Mouse (Mus musculus): ENCODE results near the gene Defb28. TPM values are rescaled to one million over a fixed set of nuclear protein-coding genes. Genes with fewer than 3 reads are reported as not detected.

Defb28 gene
- total and polyA plus RNA-seq, 2 experiments from 2014 or later: not detected

DNA sequence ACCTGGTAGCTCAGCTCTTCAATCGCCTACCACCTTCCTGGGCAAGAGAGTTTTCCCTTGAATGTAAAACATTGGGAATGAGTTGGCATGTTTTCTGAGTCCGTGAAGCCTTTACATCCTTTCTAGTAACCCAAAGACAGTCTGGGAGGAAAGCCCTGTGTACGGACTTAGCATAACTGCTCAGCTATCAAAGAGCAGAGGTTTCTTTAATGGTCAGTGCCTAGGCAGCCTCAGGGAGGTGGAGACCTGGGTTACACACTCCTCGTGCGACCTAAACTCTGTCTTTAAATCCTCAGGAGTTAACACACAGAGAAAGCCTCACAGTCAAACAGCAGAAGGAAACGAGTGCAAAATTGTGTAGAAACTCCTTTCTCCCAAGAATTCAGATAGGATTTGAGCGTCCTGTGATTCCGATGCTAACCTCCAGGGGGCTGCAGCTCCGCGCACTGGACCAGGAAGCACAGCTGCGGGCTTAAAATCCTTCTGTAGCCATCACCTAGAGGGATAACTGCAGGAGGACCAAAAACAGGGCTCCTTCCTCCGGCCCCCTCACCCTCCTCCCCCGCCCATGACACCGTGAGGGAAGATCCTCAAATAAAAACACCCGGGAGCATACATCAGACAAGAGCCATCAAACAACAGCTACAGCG is 35.8 kb downstream of the Defb28 start:
- Histone ChIP-seq H3K4me3 (ENCODE audit: low read depth, low read length) (no peak overlapping the region), H3K9ac (no peak overlapping the region), H3K9me3 (ENCODE audit: low read length) (no peaks in the 10 kb centered on the region), H3K4me1 (ENCODE audit: insufficient read depth) (no peaks in the 10 kb centered on the region), H3K4me2 (ENCODE audit: low read depth) (peak overlapping the region; percentile 44), H3K36me3 (ENCODE audit: insufficient read depth) (no peaks in the 10 kb centered on the region), H3K27me3 (ENCODE audit: insufficient read depth, low read length) (no peaks in the 10 kb centered on the region), H3K27ac (ENCODE audit: low read depth, low read length) (no peak overlapping the region)
- WGBS: 12% methylated on average over 16 of the region's 16 CpGs
- peak; percentile 81 for DNase-seq
- ATAC-seq: peak; percentile 56
- peak; percentile 79 for TF ChIP-seq CTCF (IDR thresholded peaks at IDR 0.05; ENCODE audit: low read depth)

- no peak overlapping the region for H3K4me2 ChIP-seq (ENCODE audit: low read depth)
- H3K27me3 ChIP-seq (ENCODE audit: insufficient read depth, low read length): no peaks in the 10 kb centered on the region
- WGBS: 90% methylated on average over 7 of the region's 7 CpGs
- DNase-seq (no peak), ATAC-seq (no peak)
- H3K4me3 ChIP-seq (ENCODE audit: low read depth, low read length): no peak overlapping the region
- no peak overlapping the region for H3K27ac ChIP-seq (ENCODE audit: low read depth, low read length)
- H3K36me3 ChIP-seq (ENCODE audit: insufficient read depth): no peaks in the 10 kb centered on the region
- H3K9me3 ChIP-seq (ENCODE audit: low read length): no peaks in the 10 kb centered on the region
- H3K4me1 ChIP-seq (ENCODE audit: insufficient read depth): no peaks in the 10 kb centered on the region
- TF ChIP-seq CTCF (IDR thresholded peaks at IDR 0.05; ENCODE audit: low read depth): no peak
- H3K9ac ChIP-seq: no peak overlapping the region
Measured at GRCm38 (mm10) chr2:152556655-152557054, 38.6 kb downstream of the Defb28 start.

GRCm38 (mm10) chr2:152569038-152569437 is 51.0 kb downstream of the Defb28 start, which contains the start of gene Gm17416:
TSS of gene Gm17416 (plus strand) at chr2:152569338.
- H3K9ac ChIP-seq: no peak within 1 kb of the TSS
- no peaks in the 10 kb centered on the region for H3K27me3 ChIP-seq (ENCODE audit: insufficient read depth, low read length)
- H3K4me3 ChIP-seq (ENCODE audit: low read depth, low read length): no peak within 1 kb of the TSS
- H3K4me1 ChIP-seq (ENCODE audit: insufficient read depth): no peaks in the 10 kb centered on the region
- H3K36me3 ChIP-seq (ENCODE audit: insufficient read depth): no peaks in the 10 kb centered on the region
- ATAC-seq (no peak), DNase-seq (no peak)
- 75% methylated on average over 5 of the region's 5 CpGs for WGBS
- H3K9me3 ChIP-seq (ENCODE audit: low read length): no peaks in the 10 kb centered on the region
- H3K4me2 ChIP-seq (ENCODE audit: low read depth): no peak within 1 kb of the TSS
- H3K27ac ChIP-seq (ENCODE audit: low read depth, low read length): no peak within 1 kb of the TSS
- TF ChIP-seq CTCF (IDR thresholded peaks at IDR 0.05; ENCODE audit: low read depth): no peak

DNA sequence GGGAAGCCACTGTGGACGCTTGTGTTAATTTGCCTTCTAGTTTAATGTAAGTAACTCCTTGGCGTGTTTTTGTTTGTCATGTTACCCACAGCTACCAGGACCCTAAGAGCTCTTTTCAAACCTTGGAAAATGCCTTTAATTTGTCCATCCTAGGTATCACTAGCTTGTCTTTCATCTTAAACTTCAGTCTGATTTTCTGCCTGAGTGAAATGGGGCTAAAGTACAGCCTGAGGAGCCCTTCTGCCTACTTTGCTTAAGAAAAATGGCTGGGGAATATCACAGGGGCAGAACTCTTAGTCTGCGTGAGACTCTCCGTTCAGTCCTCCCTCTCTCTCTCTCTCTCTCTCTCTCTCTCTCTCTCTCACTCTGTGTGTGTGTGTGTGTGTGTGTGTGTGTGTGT is 51.8 kb downstream of the Defb28 start:
- H3K9me3 ChIP-seq (ENCODE audit: low read length): no peaks in the 10 kb centered on the region
- no peak overlapping the region for H3K4me2 ChIP-seq (ENCODE audit: low read depth)
- 77% methylated on average over 4 of the region's 4 CpGs for WGBS
- no peak overlapping the region for H3K27ac ChIP-seq (ENCODE audit: low read depth, low read length)
- H3K27me3 ChIP-seq (ENCODE audit: insufficient read depth, low read length): no peaks in the 10 kb centered on the region
- H3K4me1 ChIP-seq (ENCODE audit: insufficient read depth): no peaks in the 10 kb centered on the region
- no peak for ATAC-seq
- no peak for TF ChIP-seq CTCF (IDR thresholded peaks at IDR 0.05; ENCODE audit: low read depth)
- no peak overlapping the region for H3K4me3 ChIP-seq (ENCODE audit: low read depth, low read length)
- no peaks in the 10 kb centered on the region for H3K36me3 ChIP-seq (ENCODE audit: insufficient read depth)
- no peak overlapping the region for H3K9ac ChIP-seq
- DNase-seq: no peak

GRCm38 (mm10) chr2:152570313-152570712 is 52.3 kb downstream of the Defb28 start:
- H3K4me2 ChIP-seq (ENCODE audit: low read depth): no peak overlapping the region
- H3K4me3 ChIP-seq (ENCODE audit: low read depth, low read length): no peak overlapping the region
- no peaks in the 10 kb centered on the region for H3K4me1 ChIP-seq (ENCODE audit: insufficient read depth)
- no peak for TF ChIP-seq CTCF (IDR thresholded peaks at IDR 0.05; ENCODE audit: low read depth)
- DNase-seq: no peak
- no peak for ATAC-seq
- 81% methylated on average over 6 of the region's 6 CpGs for WGBS
- no peaks in the 10 kb centered on the region for H3K36me3 ChIP-seq (ENCODE audit: insufficient read depth)
- H3K27ac ChIP-seq (ENCODE audit: low read depth, low read length): no peak overlapping the region
- no peaks in the 10 kb centered on the region for H3K27me3 ChIP-seq (ENCODE audit: insufficient read depth, low read length)
- no peak overlapping the region for H3K9ac ChIP-seq
- H3K9me3 ChIP-seq (ENCODE audit: low read length): no peaks in the 10 kb centered on the region

Other genes starting within 250 kb of the Defb28 start
- gene Tbc1d20, start 224.4 kb upstream of the Defb28 start, total RNA-seq (2014; rRNA removed): 40.2 and 51.8 TPM in 2 replicates
- gene Tbc1d20, start 224.4 kb upstream of the Defb28 start, polyA plus RNA-seq (2015; fragmentation: Nextera tagmentation; extraction: Ambion mirVana): 24.4 and 27.2 TPM in 2 replicates
- 105 and 108 TPM in 2 replicates for gene Rbck1, start 185.6 kb upstream of the Defb28 start, total RNA-seq (2014; rRNA removed)
- gene Rbck1, start 185.6 kb upstream of the Defb28 start, polyA plus RNA-seq (2015; fragmentation: Nextera tagmentation; extraction: Ambion mirVana): 88.9 and 90.7 TPM in 2 replicates
- gene Trib3, start 174.2 kb upstream of the Defb28 start, total RNA-seq (2014; rRNA removed): 2.0 and 2.2 TPM in 2 replicates
- 1.3 and 1.4 TPM in 2 replicates for gene Trib3, start 174.2 kb upstream of the Defb28 start, polyA plus RNA-seq (2015; fragmentation: Nextera tagmentation; extraction: Ambion mirVana)
- gene Nrsn2, start 141.6 kb upstream of the Defb28 start, total RNA-seq (2014; rRNA removed): 30.9 and 43.7 TPM in 2 replicates
- 32.0 and 52.1 TPM in 2 replicates for gene Nrsn2, start 141.6 kb upstream of the Defb28 start, polyA plus RNA-seq (2015; fragmentation: Nextera tagmentation; extraction: Ambion mirVana)
- 47.1 and 47.8 TPM in 2 replicates for gene Sox12, start 120.2 kb upstream of the Defb28 start, total RNA-seq (2014; rRNA removed)
- 10.0 and 11.9 TPM in 2 replicates for gene Sox12, start 120.2 kb upstream of the Defb28 start, polyA plus RNA-seq (2015; fragmentation: Nextera tagmentation; extraction: Ambion mirVana)
- 10.5 and 16.4 TPM in 2 replicates for gene Zcchc3, start 103.2 kb upstream of the Defb28 start, total RNA-seq (2014; rRNA removed)
- gene Zcchc3, start 103.2 kb upstream of the Defb28 start, polyA plus RNA-seq (2015; fragmentation: Nextera tagmentation; extraction: Ambion mirVana): 13.5 and 15.4 TPM in 2 replicates
- 2.3 and 5.0 TPM in 2 replicates for gene 6820408C15Rik, start 102.7 kb upstream of the Defb28 start, total RNA-seq (2014; rRNA removed)
- gene 6820408C15Rik, start 102.7 kb upstream of the Defb28 start, polyA plus RNA-seq (2015; fragmentation: Nextera tagmentation; extraction: Ambion mirVana): 5.6 and 6.4 TPM in 2 replicates
- gene Defb23, start 53.6 kb upstream of the Defb28 start, total RNA-seq (2014; rRNA removed): not detected in 2 replicates
- gene Defb23, start 53.6 kb upstream of the Defb28 start, polyA plus RNA-seq (2015; fragmentation: Nextera tagmentation; extraction: Ambion mirVana): not detected in 2 replicates
- not detected in 2 replicates for gene Defb20, start 41.2 kb upstream of the Defb28 start, total RNA-seq (2014; rRNA removed)
- not detected in 2 replicates for gene Defb20, start 41.2 kb upstream of the Defb28 start, polyA plus RNA-seq (2015; fragmentation: Nextera tagmentation; extraction: Ambion mirVana)
- not detected in 2 replicates for gene Defb22, start 28.1 kb upstream of the Defb28 start, total RNA-seq (2014; rRNA removed)
- not detected in 2 replicates for gene Defb22, start 28.1 kb upstream of the Defb28 start, polyA plus RNA-seq (2015; fragmentation: Nextera tagmentation; extraction: Ambion mirVana)
- not detected in 2 replicates for gene Defb26, start 6.6 kb upstream of the Defb28 start, total RNA-seq (2014; rRNA removed)
- gene Defb26, start 6.6 kb upstream of the Defb28 start, polyA plus RNA-seq (2015; fragmentation: Nextera tagmentation; extraction: Ambion mirVana): not detected in 2 replicates
- not detected in 2 replicates for gene Defb29, start 21.8 kb downstream of the Defb28 start, total RNA-seq (2014; rRNA removed)
- gene Defb29, start 21.8 kb downstream of the Defb28 start, polyA plus RNA-seq (2015; fragmentation: Nextera tagmentation; extraction: Ambion mirVana): not detected in 2 replicates
- gene Gm17416, start 51.1 kb downstream of the Defb28 start, total RNA-seq (2014; rRNA removed): not detected in 2 replicates
- not detected in 2 replicates for gene Gm17416, start 51.1 kb downstream of the Defb28 start, polyA plus RNA-seq (2015; fragmentation: Nextera tagmentation; extraction: Ambion mirVana)
- gene Defb21, start 54.5 kb downstream of the Defb28 start, total RNA-seq (2014; rRNA removed): not detected in 2 replicates
- not detected in 2 replicates for gene Defb21, start 54.5 kb downstream of the Defb28 start, polyA plus RNA-seq (2015; fragmentation: Nextera tagmentation; extraction: Ambion mirVana)
- gene Defb19, start 62.1 kb downstream of the Defb28 start, total RNA-seq (2014; rRNA removed): not detected in 2 replicates
- gene Defb19, start 62.1 kb downstream of the Defb28 start, polyA plus RNA-seq (2015; fragmentation: Nextera tagmentation; extraction: Ambion mirVana): not detected in 2 replicates
- not detected in 2 replicates for gene Defb45, start 81.1 kb downstream of the Defb28 start, total RNA-seq (2014; rRNA removed)
- not detected in 2 replicates for gene Defb45, start 81.1 kb downstream of the Defb28 start, polyA plus RNA-seq (2015; fragmentation: Nextera tagmentation; extraction: Ambion mirVana)
- gene Defb36, start 86.1 kb downstream of the Defb28 start, total RNA-seq (2014; rRNA removed): not detected in 2 replicates
- gene Defb36, start 86.1 kb downstream of the Defb28 start, polyA plus RNA-seq (2015; fragmentation: Nextera tagmentation; extraction: Ambion mirVana): not detected in 2 replicates
- not detected in 2 replicates for gene Defb25, start 104.8 kb downstream of the Defb28 start, total RNA-seq (2014; rRNA removed)
- gene Defb25, start 104.8 kb downstream of the Defb28 start, polyA plus RNA-seq (2015; fragmentation: Nextera tagmentation; extraction: Ambion mirVana): not detected in 2 replicates
- gene Rem1, start 108.7 kb downstream of the Defb28 start, total RNA-seq (2014; rRNA removed): 0.46 and 2.7 TPM in 2 replicates
- 0.44 and 0.53 TPM in 2 replicates for gene Rem1, start 108.7 kb downstream of the Defb28 start, polyA plus RNA-seq (2015; fragmentation: Nextera tagmentation; extraction: Ambion mirVana)
- 121 and 177 TPM in 2 replicates for gene H13, start 151.2 kb downstream of the Defb28 start, total RNA-seq (2014; rRNA removed)
- 165 and 166 TPM in 2 replicates for gene H13, start 151.2 kb downstream of the Defb28 start, polyA plus RNA-seq (2015; fragmentation: Nextera tagmentation; extraction: Ambion mirVana)
- gene Mcts2, start 168.8 kb downstream of the Defb28 start, total RNA-seq (2014; rRNA removed): 21.5 and 30.8 TPM in 2 replicates
- gene Mcts2, start 168.8 kb downstream of the Defb28 start, polyA plus RNA-seq (2015; fragmentation: Nextera tagmentation; extraction: Ambion mirVana): 26.6 and 29.9 TPM in 2 replicates
- 58.8 and 70.5 TPM in 2 replicates for gene Id1, start 218.0 kb downstream of the Defb28 start, total RNA-seq (2014; rRNA removed)
- 59.8 and 71.3 TPM in 2 replicates for gene Id1, start 218.0 kb downstream of the Defb28 start, polyA plus RNA-seq (2015; fragmentation: Nextera tagmentation; extraction: Ambion mirVana)
- 4.3 TPM in 2 replicates for gene Cox4i2, start 235.9 kb downstream of the Defb28 start, total RNA-seq (2014; rRNA removed)
- 4.4 and 5.4 TPM in 2 replicates for gene Cox4i2, start 235.9 kb downstream of the Defb28 start, polyA plus RNA-seq (2015; fragmentation: Nextera tagmentation; extraction: Ambion mirVana)

Data from forebrain, postnatal 0 days (tissue).